Mouse (Mus musculus) midbrain, embryonic 11.5 days (tissue): Measurements from ENCODE around the gene Lef1. TPM values are rescaled to one million over a fixed set of nuclear protein-coding genes. Genes with fewer than 3 reads are reported as not detected.
A peak's percentile ranks its signal among the peaks of the same experiment; 100 is the strongest.

Experiments used
- ATAC-seq: fragments of 200-750 bp; cut with Nextera tagmentation; 2 replicates; pipeline ENCODE4 v1.8.0; 2017; ENCODE audit warnings: moderate TSS enrichment, moderate library complexity; ENCODE audit not compliant: low FRiP score
- DNase-seq: peaks from one replicate; pipeline ENCODE4 v3.0.0; 2015; ENCODE audit warnings: low spot score; ENCODE audit errors: missing footprints
- H3K27ac ChIP-seq: fragments of 300-500 bp; sonication (generic); 2 replicates; pipeline ENCODE4 v1.5.1; 2014; ENCODE audit warnings: low read depth, low read length
- H3K27me3 ChIP-seq: fragments of 300-500 bp; sonication (generic); 2 replicates; pipeline ENCODE4 v1.6.1; 2014; ENCODE audit warnings: mild to moderate bottlenecking, low read length, moderate library complexity, mixed read lengths; ENCODE audit not compliant: control insufficient read depth, insufficient read depth
- H3K36me3 ChIP-seq: fragments of 300-500 bp; sonication (generic); 2 replicates; pipeline ENCODE4 v1.6.1; 2014; ENCODE audit warnings: mild to moderate bottlenecking, low read length, moderate library complexity, mixed read lengths; ENCODE audit not compliant: control insufficient read depth, insufficient read depth
- H3K4me1 ChIP-seq: fragments of 300-500 bp; sonication (generic); 2 replicates; pipeline ENCODE4 v1.6.1; 2014; ENCODE audit warnings: low read length; ENCODE audit not compliant: control insufficient read depth, insufficient read depth
- H3K4me2 ChIP-seq: fragments of 300-500 bp; sonication (generic); 2 replicates; pipeline ENCODE4 v1.6.1; 2014; ENCODE audit warnings: mild to moderate bottlenecking, moderate library complexity
- H3K4me3 ChIP-seq: fragments of 300-500 bp; sonication (generic); 2 replicates; pipeline ENCODE4 v1.5.1; 2014; ENCODE audit warnings: low read depth, low read length
- H3K9ac ChIP-seq: fragments of 300-500 bp; sonication (generic); 2 replicates; pipeline ENCODE4 v1.6.1; 2014; ENCODE audit warnings: low read length
- H3K9me3 ChIP-seq: fragments of 300-500 bp; sonication (generic); 2 replicates; pipeline ENCODE4 v1.6.1; 2016; ENCODE audit warnings: low read length; ENCODE audit not compliant: control insufficient read depth
- WGBS: fragments of 180-500 bp; shearing (Covaris S2); extraction: QIAGEN DNeasy Blood & Tissue Kit; methylation state at CpG from one replicate; pipeline ENCODE4 v1.1.7; 2014; 5-methylcytosine and 5-hydroxymethylcytosine counted together
- polyA plus RNA-seq: library from polyadenylated mRNA; unstranded; fragments of >200 nt; fragmentation: Nextera tagmentation; extraction: Ambion mirVana; gene quantifications from 2 replicates; pipeline ENCODE4 v1.2.1, GENCODE M21; 2014

Lef1 gene
- polyA plus RNA-seq, 1 experiment from 2014 or later, result 66.9 TPM

DNA sequence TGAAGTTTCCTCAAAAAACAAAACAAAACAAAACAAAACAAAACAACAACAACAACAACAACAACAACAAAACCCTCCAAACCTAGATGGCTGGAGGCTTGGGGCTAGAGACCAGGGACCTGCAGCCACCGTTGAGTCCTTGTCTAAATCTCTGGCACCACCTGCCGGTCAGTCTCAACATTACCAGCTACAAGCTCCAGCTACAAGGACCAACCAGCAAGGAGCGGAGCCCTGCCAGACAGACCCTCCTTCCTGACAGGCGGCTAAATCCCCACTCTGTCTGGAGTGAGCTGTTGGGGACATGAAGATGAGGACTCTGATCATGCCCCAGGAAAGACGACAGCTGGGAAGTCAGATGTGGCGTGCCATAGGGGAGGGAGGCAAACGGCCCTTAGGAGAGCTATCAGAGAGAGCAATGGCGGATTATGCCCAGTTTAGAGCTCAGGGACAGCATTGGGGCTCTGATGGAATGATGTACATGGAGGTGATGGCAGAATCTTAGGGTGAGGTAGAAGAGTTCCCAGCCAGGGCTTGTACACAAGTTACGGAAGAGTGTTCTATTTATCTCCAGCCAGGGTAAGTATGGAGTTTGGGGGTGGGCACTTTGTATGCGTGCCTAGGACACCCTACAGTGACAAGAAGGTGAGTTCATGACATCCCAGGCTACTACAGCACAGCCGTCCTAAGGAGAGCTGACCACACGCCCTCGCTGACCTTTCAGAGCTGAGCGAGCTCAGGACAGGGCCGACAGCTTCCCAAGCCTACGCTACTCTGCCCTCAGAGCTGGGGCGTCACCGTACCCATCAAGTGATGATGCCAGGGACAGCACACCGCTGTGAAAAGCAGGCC is 127.7 kb downstream of the Lef1 start:
- H3K9me3 ChIP-seq, result no peaks in the 10 kb centered on the region
- peak overlapping the region; percentile 1; the same call in 1 of the 2 replicates for H3K4me2 ChIP-seq
- WGBS, result 63% methylated on average over 19 of the region's 19 CpGs
- H3K27ac ChIP-seq, result no peak overlapping the region
- no peaks in the 10 kb centered on the region for H3K36me3 ChIP-seq
- H3K4me3 ChIP-seq, result no peak overlapping the region
- no peaks in the 10 kb centered on the region for H3K4me1 ChIP-seq
- ATAC-seq (peak; percentile 92), DNase-seq (peak; percentile 98)
- no peaks in the 10 kb centered on the region for H3K27me3 ChIP-seq
- no peak overlapping the region for H3K9ac ChIP-seq

DNA sequence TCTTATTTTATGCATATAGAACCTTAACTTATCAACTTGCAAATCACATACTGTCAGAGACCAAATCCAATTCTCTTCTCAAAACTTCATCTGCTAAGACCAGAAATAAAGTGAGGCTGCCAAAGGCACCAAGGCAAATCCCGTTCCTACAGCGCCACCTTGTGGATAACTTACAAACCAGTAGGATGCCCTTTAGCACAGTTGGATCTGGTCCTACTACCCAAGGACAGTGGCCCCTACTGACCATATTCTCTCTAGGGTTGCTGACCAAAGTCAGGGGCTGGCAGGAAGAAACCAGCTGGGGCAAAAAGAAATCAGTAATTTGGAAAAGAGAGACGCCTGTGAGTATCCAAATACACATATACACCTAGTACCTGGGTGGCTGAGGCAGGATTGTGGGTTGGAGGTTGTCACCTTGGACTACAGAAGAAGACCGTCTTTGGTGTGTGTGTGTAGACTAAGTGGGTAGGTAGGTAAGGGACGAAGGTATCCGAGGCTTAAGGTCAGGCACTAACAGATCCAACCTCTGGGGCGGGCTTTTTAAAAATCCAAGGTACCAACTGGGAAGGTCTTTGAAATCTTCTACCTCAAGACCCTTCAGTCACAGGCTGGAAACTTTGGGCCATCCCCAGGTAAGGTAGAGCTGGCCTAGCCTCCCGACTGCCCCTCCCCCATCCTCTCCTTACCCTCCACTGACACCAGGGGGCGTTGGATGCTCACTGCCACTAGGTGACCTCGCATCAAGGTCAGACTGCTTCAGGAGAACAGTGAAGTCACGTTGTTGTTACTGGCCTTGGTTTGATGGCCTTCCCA is 135.7 kb downstream of the Lef1 start:
- Histone ChIP-seq H3K4me3 (no peak overlapping the region), H3K9me3 (no peaks in the 10 kb centered on the region), H3K4me2 (no peak overlapping the region), H3K9ac (no peak overlapping the region), H3K36me3 (no peaks in the 10 kb centered on the region), H3K27ac (no peak overlapping the region), H3K4me1 (no peaks in the 10 kb centered on the region), H3K27me3 (no peaks in the 10 kb centered on the region)
- DNase-seq, result peak; percentile 92
- ATAC-seq, result peak; percentile 72; the same call in 1 of the 2 replicates
- WGBS, result 60% methylated on average over 11 of the region's 11 CpGs

DNA sequence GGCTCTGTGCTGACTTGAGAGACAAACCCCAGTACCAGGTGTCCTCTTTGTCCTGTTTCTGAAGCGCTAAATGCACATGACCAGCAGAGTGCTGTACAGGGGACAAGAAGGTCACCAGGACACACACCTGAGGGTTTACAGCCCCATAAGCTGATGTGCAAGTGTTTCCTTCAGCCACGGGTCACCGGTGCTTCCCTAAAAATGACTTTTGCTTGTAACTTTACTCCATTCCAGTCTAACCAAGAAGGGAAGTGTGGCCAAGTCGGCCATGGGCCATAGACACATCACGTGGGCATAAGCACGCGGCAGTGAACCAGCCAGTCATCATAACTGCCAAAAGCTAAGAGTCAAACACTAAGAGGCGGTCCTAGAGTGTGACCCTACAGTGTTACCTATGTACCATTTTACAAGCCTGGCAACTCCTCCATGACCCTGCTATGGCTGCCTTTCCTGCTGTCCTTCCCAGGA is 136.3 kb downstream of the Lef1 start:
- Histone ChIP-seq H3K4me3 (no peak overlapping the region), H3K27me3 (no peaks in the 10 kb centered on the region), H3K4me1 (no peaks in the 10 kb centered on the region), H3K27ac (no peak overlapping the region), H3K9me3 (no peaks in the 10 kb centered on the region), H3K4me2 (no peak overlapping the region), H3K36me3 (no peaks in the 10 kb centered on the region), H3K9ac (no peak overlapping the region)
- ATAC-seq (no peak), DNase-seq (no peak)
- WGBS, result 91% methylated on average over 8 of the region's 8 CpGs

DNA sequence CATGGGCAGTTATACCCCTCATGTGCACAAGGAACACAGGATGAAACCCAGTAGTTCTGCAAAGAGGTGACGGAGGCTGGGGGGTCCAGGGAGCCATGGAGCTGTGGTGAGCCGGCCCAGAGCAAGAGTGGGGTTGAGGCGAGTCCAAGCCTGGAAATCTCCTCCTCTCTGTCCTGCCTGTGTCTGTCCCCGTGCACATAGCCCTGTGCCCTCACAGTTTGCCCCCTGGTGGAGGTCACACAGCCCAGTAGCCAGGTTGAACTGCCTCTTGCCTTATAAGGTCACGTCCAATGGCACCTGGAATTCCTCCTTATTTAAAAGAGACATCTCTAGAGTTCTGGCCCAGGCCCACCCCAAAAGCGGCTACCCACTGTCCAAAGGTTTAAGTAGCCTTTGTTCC is 137.2 kb downstream of the Lef1 start:
- Histone ChIP-seq H3K4me2 (no peak overlapping the region), H3K27me3 (no peaks in the 10 kb centered on the region), H3K9me3 (no peaks in the 10 kb centered on the region), H3K4me1 (no peaks in the 10 kb centered on the region), H3K27ac (no peak overlapping the region), H3K36me3 (no peaks in the 10 kb centered on the region), H3K9ac (no peak overlapping the region), H3K4me3 (no peak overlapping the region)
- ATAC-seq (no peak), DNase-seq (no peak)
- 84% methylated on average over 6 of the region's 6 CpGs for WGBS

DNA sequence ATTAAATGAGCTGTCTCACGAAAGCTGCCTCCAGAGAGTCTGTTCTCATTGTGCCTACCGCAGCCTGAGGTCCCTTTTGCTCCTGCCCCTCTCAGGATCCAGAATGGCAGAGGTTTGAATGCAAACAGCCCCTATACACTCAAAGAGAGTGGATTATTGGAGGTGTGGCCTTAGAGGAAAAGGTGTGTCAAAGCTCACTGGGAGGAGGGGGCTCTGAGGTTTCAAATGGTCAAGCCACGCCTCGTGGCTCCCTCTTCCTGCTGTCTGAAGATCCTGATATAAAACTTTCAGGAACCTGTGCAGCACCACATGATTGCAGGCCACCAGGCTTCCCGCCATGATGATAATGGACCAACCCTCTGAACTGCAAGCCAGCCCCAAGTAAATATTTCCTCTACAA is 137.6 kb downstream of the Lef1 start:
- Histone ChIP-seq H3K4me3 (no peak overlapping the region), H3K36me3 (no peaks in the 10 kb centered on the region), H3K4me1 (no peaks in the 10 kb centered on the region), H3K27ac (no peak overlapping the region), H3K9ac (no peak overlapping the region), H3K4me2 (no peak overlapping the region), H3K9me3 (no peaks in the 10 kb centered on the region), H3K27me3 (no peaks in the 10 kb centered on the region)
- no peak for ATAC-seq
- WGBS, result 90% methylated on average over 5 of the region's 5 CpGs
- no peak for DNase-seq

DNA sequence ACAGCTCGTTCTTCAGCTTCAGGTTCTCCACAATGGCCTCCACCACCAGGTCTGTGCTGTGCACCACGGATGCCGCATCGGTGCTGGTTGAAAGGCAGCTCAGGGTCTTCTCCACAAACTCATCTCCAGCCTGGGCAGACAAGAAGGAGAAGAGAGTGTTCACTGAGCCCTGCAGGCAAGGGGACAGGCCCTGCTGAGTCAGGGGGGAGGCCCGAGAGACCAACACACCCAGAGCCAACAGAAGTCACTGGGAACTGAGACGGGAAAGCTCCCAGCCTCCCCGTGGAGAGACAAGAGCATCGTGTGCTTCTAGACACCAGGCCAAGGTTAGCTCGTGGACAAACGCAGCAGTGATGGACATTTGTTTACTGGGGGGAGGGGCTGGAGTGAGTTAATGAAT is 138.2 kb downstream of the Lef1 start:
- no peaks in the 10 kb centered on the region for H3K27me3 ChIP-seq
- H3K4me1 ChIP-seq, result no peaks in the 10 kb centered on the region
- 94% methylated on average over 10 of the region's 10 CpGs for WGBS
- DNase-seq (no peak), ATAC-seq (no peak)
- no peak overlapping the region for H3K4me3 ChIP-seq
- no peak overlapping the region for H3K9ac ChIP-seq
- no peaks in the 10 kb centered on the region for H3K36me3 ChIP-seq
- H3K27ac ChIP-seq, result no peak overlapping the region
- H3K9me3 ChIP-seq, result no peaks in the 10 kb centered on the region
- H3K4me2 ChIP-seq, result no peak overlapping the region

- 94% methylated on average over 2 of the region's 2 CpGs for WGBS
- no peak for DNase-seq
- H3K4me1 ChIP-seq, result no peaks in the 10 kb centered on the region
Observed at GRCm38 (mm10) chr3:131250283-131250682, 140.0 kb downstream of the Lef1 start.

GRCm38 (mm10) chr3:131250978-131251377 is 140.7 kb downstream of the Lef1 start:
- Histone ChIP-seq H3K4me3 (no peak overlapping the region), H3K27me3 (no peaks in the 10 kb centered on the region), H3K4me1 (no peaks in the 10 kb centered on the region), H3K9me3 (no peaks in the 10 kb centered on the region), H3K4me2 (no peak overlapping the region), H3K27ac (no peak overlapping the region), H3K36me3 (no peaks in the 10 kb centered on the region), H3K9ac (no peak overlapping the region)
- 88% methylated on average over 13 of the region's 13 CpGs for WGBS
- ATAC-seq, result no peak
- no peak for DNase-seq

More at GRCm38 (mm10) chr3:131250283-131250682, 140.0 kb downstream of the Lef1 start:
- ATAC-seq, result no peak
- Histone ChIP-seq H3K4me2 (no peak overlapping the region), H3K27ac (no peak overlapping the region), H3K4me3 (no peak overlapping the region), H3K9me3 (no peaks in the 10 kb centered on the region), H3K27me3 (no peaks in the 10 kb centered on the region), H3K9ac (no peak overlapping the region), H3K36me3 (no peaks in the 10 kb centered on the region)

DNA sequence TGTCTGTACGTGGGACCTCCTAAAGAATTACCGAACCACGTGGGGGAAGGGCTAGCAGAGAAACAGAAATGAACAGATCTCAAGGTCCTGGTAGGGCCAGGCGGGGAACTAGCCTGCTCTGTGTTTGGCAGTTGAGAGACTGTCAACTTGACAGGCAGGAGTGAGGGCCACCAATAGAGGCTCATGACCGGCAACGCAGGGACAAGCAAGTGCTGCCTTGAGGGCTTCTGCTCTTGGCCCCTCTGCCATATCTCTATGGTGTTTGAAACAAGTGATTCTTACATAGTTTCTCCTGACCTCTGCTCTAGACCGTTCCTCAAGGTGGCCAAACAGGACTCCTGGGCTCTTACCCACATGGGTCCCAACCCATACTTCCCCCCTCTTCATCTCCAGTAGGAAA is 141.3 kb downstream of the Lef1 start:
- Histone ChIP-seq H3K36me3 (no peaks in the 10 kb centered on the region), H3K9me3 (no peaks in the 10 kb centered on the region), H3K27ac (no peak overlapping the region), H3K9ac (no peak overlapping the region), H3K4me2 (no peak overlapping the region), H3K27me3 (no peaks in the 10 kb centered on the region), H3K4me1 (no peaks in the 10 kb centered on the region), H3K4me3 (no peak overlapping the region)
- DNase-seq (no peak), ATAC-seq (no peak)
- WGBS, result 94% methylated on average over 7 of the region's 7 CpGs
